Mouse (Mus musculus): ENCODE results near the gene Mrap.

Mrap gene

DNA sequence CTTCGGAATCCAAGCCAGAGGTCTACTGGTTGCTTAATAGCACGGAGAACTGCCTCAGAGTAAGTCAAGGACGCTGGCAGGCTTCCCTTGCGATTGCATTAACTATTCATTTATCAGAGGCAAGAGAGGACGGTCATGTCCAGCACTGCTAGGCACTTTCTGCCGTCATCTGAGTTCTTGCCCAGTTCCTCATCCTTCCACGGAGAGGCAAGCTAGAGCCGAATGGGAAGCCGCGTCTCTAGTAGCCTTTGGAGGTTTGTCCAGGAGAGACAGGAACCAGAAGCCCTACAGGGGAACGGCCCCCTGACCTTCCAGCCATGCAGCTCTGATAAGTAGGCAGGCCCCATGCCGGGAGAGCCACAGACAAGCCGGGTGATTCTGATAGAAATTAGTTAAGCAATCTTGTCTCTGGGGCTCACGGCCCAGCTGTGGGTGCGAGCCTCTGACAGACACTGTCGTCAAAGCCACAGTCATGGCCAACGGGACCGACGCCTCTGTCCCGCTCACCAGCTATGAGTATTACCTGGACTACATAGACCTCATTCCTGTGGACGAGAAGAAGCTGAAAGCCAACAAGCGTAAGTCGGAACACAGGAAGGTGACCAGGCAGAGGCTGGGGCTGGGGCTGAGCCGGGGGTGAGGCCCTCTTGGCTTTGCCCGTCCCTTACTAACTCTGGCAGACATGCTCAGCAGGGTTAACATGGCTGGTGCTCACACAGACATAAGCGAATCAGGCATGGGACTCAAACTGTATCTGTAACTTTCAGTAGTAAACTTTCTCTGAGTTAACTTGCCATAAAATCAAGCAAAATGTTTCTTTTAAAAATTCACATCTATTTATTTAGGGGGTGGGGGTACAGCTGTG, at the start of gene Mrap:
Gene Mrap (plus strand): TSS at position 116 of the 865 bp plus-strand sequence.
- peak in 1 of 2 experiments; percentile 10 for DNase-seq

DNA sequence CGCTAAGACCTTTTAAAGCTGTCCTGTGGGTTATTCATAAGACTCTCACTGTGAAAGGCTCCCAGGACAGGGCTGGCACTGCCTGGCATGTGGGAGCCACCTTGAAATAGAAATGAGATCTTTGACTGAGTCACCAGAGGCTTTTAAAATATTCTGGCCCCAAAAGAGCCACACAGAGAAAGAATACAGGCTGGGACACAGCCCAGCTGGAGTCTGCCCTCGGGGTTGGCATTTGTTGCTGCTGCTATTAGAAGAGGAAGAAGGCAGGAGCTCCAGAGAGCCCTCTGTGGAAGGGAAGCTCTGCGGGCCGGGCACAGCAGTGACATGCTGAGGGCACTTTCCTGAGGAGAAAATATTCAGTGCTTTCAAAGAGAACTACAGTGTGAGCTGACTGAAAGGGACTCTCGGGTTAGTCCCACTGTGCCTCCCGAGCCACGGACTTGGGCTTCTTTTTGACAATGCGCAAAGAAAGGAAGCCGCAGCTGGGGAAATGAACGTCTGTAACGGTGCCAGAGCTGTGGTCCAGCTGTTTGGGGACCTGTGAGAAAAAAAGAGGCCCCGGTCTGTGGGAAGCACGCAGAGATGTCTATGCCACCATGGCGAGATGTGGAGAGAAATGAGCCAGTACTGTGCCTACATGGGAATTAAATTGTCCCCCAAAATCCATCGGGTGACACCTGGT, 45.2 kb upstream of the Mrap start:
- no peak for DNase-seq

DNA sequence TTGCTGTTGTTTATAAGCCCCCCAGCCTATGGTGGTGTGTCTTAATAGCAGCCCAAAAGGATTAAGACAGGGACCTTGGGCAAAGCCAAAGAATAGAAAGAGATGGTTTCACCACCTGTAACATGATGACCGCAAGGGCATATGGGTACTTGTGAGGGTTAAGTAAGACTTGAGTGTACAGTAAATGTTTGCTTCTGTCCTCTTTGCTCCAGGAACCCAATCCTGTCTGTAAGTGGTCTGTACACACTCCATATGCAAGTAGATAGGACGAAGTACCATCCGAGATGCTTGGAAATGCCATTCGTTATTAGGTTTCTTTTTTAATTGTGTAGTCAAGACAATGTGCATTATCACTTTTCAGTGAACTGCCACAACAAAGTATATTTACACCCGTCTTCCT, 44.4 kb upstream of the Mrap start:
- DNase-seq: no peak

DNA sequence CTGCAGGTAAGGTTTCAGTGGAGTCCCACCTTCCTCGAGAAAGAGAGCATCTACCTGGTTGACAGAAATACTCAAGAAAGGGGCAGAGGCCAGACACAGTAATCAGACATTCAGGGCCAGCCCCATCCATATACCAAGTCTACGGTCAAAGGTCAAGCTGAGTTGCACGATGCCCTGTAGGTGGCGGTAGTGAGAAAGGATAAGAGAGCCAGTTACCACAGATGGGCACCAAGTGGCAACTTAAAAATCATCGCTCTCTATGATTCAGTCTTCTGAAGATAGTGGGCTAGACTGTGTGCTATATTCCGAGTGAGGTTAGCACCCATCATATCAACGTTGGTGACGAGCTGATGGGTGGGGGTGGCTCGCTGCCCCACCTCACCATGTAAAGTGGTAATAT, 43.3 kb upstream of the Mrap start:
- DNase-seq: peak; percentile 30 to 45

DNA sequence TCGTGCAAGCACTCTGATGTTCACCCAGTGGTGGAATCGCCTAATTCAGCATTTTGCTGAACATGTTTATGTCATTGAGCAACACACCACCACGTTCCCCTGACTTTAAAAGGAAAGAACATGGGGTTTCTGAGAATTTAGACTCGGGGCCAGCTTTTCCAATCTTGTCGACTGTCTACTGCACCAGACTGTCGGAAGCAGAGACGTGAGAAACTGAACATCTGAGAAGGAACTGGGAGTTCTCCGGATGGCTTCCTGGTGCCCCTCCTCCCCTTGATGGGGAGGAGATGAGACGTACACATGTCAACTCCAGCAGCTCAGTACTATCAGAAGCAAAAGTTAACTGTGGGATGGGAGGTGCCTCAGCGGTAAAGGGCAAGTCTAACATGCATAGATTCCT, 42.9 kb upstream of the Mrap start:
- DNase-seq: no peak

DNA sequence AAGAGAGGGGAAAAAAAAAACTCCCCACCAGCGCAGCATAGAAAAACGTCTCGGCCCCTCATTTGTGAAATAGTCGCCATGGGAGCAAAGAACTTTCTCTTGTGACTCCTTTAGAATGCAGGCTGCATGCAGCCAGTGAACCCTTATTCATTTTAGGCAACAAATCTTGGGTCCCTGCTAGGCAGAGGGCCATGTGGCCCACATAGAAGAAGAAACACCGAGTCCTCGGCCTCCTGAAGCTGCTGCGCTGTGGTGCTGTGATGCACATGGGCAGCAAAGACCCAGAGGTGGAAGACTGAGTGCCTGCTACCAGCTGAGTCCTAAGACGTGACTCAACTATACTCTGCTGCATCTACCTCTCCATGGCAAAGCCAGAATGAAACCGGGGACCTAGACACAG, 41.7 kb upstream of the Mrap start:
- DNase-seq: no peak

DNA sequence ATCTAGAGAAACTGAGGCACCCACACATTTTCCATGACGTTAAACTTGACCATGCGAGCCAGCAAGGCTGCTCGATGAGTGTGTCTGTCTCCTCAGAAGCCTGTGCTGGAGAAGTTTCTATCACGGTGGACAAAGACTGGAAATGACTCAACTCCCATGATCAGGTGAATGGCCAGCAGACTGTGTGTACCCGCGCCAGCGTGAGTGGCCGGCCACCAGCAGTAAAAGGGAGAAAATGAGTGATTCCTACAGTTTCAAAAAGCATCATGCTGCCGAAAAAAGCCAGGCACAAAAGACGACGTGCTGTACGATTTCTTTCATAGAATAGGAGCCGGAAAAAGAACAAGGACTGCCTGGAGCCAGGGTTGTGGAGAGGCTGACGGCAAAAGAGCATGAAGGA, 38.6 kb upstream of the Mrap start:
- DNase-seq: no peak

DNA sequence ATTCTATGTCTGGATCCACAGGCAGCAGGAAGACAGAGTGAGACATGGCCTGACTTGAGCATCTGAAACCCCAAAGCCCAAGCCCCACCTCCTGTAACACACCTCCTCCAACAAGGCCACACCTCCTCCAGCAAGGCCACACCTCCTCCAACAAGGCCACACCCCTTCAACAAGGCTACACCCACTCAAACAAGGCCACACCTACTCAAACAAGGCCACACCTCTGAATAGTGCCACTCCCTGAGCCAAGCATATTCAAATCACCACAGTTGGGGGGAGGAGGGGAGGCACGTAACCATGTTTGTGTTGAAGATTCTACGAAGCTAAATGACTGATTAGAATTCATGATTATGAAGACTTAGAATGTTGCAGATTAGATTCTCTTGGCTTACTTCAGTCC, 36.5 kb upstream of the Mrap start:
- DNase-seq: no peak

DNA sequence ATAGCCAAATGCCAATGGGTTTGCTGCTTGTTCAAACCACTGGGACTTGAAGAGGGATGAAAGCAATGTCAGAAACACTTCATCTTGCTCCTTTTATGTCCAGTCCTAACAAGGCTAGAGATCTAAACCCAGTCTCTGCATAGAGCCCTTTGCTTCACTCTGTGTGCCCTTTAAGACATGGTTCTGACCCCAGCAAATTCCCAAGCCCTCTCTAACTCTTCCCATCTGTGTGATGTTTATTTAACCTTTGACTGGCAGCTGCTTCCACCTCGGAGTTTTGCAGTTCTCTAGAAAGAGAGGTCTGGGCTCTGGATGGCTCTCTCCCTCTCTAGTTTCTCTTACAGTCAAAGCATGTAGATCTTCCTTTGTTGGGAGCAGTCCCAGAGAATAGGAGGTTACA, 34.4 kb upstream of the Mrap start:
- no peak for DNase-seq

DNA sequence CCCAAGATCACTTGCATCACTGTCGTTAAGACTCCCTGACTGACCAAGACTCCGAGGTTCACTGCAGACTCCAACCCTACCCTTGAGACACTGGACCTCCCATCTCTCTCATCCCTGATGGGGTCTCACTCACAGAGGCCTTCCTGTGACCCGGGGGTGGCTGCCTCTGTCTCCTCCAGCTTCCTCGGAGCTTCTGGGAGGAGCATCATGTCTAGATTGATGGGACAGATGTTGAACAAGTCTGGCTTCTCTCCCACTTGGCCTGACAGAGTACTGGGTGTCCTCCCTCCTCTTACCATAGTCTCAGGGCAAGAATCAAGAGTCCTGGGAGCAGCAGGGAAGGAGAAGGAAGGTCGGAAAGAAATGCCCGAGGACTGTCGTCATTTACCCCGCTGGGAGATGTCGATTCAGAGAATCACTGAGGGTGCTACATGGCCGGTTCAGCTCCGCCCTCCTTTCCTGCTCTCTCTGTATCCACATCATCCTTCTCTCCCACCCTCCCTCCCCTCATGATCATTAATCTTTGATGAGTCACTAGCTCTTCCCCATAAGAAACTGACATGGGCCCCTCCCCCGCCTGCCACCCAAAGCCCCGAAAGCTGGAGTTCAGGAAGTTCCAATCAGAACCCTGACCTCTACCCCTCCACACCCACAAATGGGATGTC, 33.7 kb upstream of the Mrap start:
- DNase-seq: peak in 1 of 2 experiments; percentile 36

DNA sequence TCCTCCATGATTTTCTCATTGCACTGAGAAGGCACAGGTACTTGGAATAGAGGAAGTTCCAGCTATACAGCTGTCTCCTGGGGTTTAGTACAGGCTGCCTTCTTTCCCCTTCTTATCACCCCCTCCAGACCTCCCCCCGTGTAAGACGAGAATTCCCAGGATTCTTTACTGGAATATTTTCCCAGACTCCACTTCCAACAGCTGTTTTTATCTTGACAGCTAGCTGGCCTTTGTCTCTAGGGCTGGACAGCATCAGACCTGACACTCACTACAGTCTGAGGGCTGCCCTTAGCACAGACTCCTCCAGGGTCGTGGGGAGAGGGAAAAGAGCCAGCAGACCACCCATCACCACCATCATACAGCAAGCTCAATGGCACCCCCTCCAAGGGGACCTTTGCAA, 31.7 kb upstream of the Mrap start:
- peak; percentile 32 to 33 for DNase-seq

DNA sequence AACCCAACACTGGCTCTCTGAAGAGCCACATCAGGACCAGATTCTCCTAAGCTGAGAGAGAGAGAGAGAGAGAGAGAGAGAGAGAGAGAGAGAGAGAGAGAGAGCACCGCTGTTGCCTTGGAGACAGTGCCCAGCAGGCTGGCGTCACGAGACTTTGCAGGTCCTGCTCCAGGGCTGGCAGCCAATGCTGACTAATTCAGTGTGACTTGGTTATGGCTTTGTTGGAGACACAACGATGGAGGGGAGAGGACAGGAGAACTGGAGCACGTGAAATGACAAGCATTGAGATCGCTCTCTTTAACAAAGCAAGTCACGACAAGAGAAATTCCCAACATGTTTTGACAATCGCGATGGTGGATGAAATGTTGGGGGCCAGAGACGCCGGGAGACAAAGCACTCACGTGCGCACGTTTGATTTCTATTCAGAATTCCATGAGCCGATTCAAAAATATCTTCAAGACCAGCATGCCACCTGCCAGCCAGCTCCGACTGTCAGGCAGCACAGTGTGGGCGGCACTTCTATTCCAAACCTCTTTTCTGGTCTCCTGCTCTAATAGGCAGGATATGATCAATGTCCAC, 28.2 kb upstream of the Mrap start:
- peak; percentile 31 to 51 for DNase-seq

DNA sequence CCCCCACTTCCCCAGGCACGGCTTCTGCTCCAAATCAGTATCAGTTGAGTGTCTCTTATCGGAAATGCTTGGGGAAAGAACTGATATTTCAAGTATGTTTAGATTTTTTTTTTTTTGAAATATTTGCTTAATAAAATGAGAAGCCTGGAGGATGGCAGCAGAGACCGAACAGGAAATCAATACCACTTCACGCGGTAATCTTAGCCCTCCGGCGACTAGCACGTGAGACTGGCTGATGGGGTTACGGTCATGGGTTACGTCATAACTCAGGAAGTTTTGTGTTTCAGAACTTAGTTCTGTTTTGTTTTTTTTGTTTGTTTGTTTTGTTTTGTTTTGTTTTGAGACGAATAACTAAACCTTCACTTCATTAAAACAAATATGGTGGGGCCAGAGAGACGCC, 27.7 kb upstream of the Mrap start:
- DNase-seq: no peak

DNA sequence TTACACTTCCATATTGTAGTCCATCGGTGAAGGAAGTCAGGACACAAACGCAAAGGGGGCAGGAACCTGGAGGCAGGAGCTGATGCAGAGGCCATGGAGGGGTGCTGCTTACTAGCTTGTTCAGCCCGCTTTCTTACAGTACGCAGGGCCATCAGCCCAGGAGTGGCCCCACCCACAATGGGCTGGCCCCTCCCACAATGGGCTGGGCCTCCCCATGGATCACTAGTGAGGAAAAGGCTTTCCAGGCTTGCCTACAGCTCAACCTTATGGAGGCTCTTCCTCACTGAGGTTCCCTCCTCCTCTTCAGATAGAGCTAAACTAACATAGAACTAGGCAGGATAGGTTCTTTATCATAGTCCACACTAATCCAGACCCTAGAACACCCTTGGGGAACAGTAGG, 14.0 kb upstream of the Mrap start:
- DNase-seq: no peak

DNA sequence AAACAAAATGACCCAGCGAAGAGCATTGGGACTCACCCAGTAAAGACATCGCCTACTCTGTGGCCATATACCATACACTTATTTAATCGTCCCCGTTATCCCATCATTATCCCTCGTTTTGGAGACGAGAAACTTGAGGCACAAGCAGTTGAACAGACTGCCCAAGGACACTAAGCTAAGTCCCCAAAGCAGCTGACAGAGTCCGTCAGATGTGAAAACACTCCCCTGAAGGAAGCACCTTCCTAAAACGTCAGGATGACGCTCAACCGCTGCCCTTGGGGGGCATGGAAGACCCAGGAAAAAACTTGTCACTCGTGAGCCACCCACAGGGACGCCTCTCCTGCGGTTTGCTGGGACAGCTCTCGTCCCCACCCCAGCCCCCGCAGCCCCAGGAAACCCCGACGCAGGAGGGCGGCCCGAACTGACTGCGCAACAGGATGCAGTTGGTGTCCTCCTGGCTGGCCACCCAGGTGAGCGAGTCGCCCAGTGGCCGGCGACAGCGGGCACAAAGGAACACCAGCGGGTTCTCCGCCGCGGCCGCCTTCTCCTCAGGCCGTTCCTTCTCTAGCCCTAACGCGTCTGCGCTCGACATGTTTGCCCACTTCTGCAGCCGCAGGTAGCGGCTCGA, 11.3 kb upstream of the Mrap start:
- DNase-seq: no peak

DNA sequence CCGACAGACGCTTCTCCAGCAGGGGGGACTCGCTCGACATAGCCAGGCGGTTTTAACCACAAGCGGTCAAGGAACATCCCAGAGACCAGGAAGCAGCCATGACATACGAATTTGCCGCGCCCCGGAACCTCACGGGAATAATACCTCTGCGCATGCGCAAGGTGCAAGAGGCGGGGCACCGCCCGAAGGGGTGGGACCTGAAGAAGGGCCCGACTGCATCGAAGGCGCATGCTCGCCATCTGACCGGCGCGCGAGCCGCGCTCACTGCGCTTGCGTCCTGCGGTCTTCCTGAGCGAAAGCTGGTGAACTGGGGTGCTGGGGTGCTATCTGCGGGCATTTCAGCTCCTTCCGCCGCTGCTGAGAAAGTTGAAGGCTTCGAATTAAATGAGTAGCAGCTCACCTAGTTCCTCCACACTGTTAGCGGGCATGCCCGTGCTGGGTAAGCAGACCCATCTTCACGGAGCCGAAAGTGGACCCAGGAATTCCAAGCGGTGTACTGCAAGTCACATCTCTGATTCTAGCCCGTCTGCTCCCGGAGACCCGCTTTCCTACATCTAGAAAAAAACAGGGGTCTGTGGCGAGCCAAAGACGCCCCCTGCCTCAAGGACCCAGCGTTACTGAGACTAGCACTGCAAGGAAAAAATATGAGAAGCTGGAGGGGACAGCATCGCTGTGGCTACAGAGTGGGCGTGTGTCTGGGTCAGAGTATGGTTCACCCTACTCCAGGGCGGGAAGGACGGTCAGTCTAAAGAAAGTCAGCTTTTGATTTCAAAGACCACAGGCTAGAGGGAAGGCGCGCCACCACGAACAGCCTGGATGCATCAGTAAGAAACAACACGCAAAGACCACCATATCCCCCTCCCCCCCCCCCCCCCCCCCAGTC, 10.5 kb upstream of the Mrap start, which contains the start of gene Mis18a:
Gene Mis18a (minus strand): TSS at position 172 of the 883 bp plus-strand sequence.
- DNase-seq: peak; percentile 96 to 97

DNA sequence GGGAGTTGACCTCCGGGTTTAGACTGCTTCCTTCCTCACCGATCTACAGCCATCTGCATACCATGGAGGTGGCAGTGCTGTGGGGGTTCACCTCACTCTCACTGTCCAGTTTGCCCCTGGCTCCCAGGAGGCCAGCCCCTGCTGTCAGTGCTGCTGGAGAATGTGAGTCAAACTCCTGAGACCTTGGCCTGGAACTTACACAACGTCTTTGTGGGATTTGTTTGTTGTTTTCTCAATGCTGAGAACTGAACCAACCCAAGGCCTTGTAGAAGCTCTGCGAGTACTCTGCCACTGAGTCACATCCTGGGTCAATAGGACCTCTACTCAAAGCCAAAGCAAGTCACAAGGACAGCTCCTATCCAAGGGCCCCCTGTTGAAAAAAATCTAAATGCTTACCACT, 2.4 kb upstream of the Mrap start:
- no peak for DNase-seq

DNA sequence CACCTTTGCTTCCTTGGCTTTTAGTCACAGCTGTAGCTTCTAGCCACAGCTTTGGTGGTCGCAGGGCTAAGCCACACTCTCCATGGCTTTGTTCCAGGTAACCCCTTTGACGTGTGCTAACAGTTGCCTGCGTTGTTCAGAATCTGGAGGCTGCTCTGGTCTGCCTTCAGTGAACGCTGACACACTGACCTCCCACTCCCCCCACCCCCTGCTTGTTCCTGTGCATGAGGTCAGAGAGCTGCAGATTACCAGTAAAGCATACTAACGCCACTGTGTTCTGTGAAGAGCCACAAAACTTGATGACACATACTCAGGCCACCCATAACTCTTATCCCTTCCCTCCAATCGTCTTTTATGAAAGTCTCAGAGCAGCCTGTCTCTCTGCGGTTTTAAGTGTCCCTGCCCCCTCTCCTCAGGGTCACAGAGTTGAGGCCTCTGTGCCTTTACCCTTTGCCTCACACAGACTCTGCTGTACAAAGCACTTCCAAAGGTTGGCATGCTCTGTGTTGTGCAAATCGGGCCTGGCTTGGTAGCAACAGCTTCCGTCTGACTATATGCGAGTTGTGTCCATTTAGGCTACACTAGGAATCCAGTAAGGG, 1.2 kb upstream of the Mrap start:
- DNase-seq: peak in 1 of 2 experiments; percentile 19

DNA sequence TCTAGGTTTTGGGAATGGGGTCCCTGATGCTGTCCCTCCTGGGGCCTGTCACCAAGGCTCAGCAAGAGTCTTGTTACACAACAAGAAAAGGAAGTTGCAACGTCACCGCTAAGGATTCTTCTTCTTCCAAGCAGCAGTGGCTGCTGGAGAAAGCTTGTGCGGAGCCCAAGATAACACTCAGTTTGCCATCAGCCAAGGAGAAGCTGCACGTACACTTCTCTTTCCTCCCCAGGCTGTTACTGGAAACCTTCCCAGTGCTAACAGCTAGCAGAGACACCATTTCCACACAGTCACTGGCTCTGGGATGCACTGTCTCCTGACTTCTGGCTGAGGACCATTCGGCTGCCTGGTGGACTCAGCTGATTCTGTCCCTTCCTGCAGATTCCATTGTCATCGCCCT, 9.1 kb downstream of the Mrap start:
- no peak for DNase-seq

DNA sequence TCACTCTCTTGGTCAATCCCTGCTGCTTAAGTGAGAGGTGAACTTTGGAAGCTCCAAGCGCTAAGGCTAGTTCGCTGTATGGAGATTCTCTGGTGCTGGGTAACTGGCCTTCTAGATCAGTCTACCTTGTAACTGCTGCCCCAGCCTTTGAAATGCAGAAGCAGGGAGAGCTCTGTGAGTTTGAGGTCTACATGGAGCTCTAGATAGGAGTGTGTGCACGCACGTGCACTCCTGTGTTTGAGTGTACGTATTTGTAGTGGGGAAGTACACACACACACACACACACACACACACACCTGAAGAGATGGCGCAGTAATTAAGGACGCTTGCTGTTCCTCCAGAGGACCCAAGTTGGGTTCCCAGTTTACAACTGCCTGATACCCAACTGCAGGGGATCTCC, 10.2 kb downstream of the Mrap start:
- no peak for DNase-seq

DNA sequence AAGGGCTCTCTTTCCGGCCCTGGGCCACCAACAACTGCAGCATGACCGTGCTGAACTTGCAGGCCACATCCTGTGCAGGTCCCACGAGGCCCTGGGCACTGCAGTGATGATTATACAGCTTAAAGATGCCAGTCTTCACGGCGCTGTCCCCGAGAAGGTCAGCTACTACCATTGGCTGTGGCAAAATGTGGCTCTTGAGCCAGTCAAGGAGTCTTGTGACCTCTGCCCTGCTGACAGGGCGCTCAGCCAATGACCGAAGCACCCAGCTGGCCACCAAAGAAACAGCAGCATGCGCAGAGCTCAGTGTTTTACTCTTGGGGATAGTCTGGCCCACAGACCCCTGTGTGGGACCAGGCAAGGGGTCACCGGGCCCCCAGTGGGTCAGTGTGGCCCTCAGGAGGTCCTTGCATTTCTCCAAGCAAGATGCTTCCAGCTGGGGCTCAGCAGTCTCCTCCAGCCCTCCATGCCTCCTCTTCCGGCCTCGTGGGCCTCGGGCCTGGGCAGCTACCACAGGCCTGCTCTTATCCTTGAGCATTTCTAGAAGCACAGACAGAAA, 15.5 kb downstream of the Mrap start:
- DNase-seq: no peak

Measured in kidney, postnatal 4 days (tissue).